Mouse (Mus musculus): Measurements from ENCODE around the gene Cdk20.

- TF ChIP-seq CTCF (IDR thresholded peaks at IDR 0.05; ENCODE audit: extremely low read depth, insufficient read depth, insufficient read length, insufficient replicate concordance): no peak
- TF ChIP-seq POLR2A (IDR thresholded peaks at IDR 0.05; ENCODE audit: low read depth, low read length): no peak
Observed at GRCm38 (mm10) chr13:64462581-64462980, 30.5 kb downstream of the Cdk20 start.

All from spleen, adult 2 months (tissue).